Mouse (Mus musculus) embryonic facial prominence, embryonic 11.5 days (tissue): ENCODE data around the gene Ppm1e. TPM values are rescaled to one million over a fixed set of nuclear protein-coding genes. Genes with fewer than 3 reads are reported as not detected.

Experiments used
- ATAC-seq: fragments of 200-750 bp; cut with Nextera tagmentation; replicated peaks from 2 replicates; pipeline ENCODE4 v1.8.0; 2017; ENCODE audit warnings: low read depth; ENCODE audit not compliant: insufficient number of reproducible peaks, low FRiP score, low TSS enrichment
- DNase-seq: peaks from one replicate; pipeline ENCODE4 v3.0.0-alpha.2; 2015; ENCODE audit warnings: low spot score
- H3K27ac ChIP-seq: fragments of 300-500 bp; sonication (generic); replicated peaks from 2 replicates; pipeline ENCODE4 v1.5.1; 2014; ENCODE audit warnings: mild to moderate bottlenecking, low read depth, low read length, control low read depth
- H3K27me3 ChIP-seq: fragments of 300-500 bp; sonication (generic); 2 replicates; pipeline ENCODE4 v1.6.1; 2014; ENCODE audit warnings: mild to moderate bottlenecking, low read length, moderate library complexity, mixed read lengths; ENCODE audit not compliant: control insufficient read depth, insufficient read depth
- H3K36me3 ChIP-seq: fragments of 300-500 bp; sonication (generic); replicated peaks from 2 replicates; pipeline ENCODE4 v1.6.1; 2014; ENCODE audit warnings: low read depth, mild to moderate bottlenecking, low read length, moderate library complexity, mixed read lengths; ENCODE audit not compliant: control insufficient read depth, insufficient read depth
- H3K4me1 ChIP-seq: fragments of 300-500 bp; sonication (generic); 2 replicates; pipeline ENCODE4 v1.6.1; 2014; ENCODE audit warnings: low read length, mixed read lengths; ENCODE audit not compliant: control insufficient read depth, insufficient read depth
- H3K4me2 ChIP-seq: fragments of 300-500 bp; sonication (generic); 2 replicates; pipeline ENCODE4 v1.6.1; 2014; ENCODE audit warnings: low read depth, mild to moderate bottlenecking, control low read depth, low read length, moderate library complexity
- H3K4me3 ChIP-seq: fragments of 300-500 bp; sonication (generic); 2 replicates; pipeline ENCODE4 v1.5.1; 2014; ENCODE audit warnings: low read depth, low read length, control low read depth
- H3K9ac ChIP-seq: fragments of 300-500 bp; sonication (generic); replicated peaks from 2 replicates; pipeline ENCODE4 v1.6.1; 2014; ENCODE audit warnings: mild to moderate bottlenecking, control low read depth, low read length
- H3K9me3 ChIP-seq: fragments of 300-500 bp; sonication (generic); replicated peaks from 2 replicates; pipeline ENCODE4 v1.6.1; 2016; ENCODE audit warnings: mild to moderate bottlenecking, low read length, inconsistent platforms, mixed read lengths; ENCODE audit not compliant: control insufficient read depth
- WGBS: fragments of 180-500 bp; shearing (Covaris S2); extraction: QIAGEN DNeasy Blood & Tissue Kit; methylation state at CpG from one replicate; pipeline ENCODE4 v1.1.7; 2014; 5-methylcytosine and 5-hydroxymethylcytosine counted together
- polyA plus RNA-seq: library from polyadenylated mRNA; unstranded; fragments of >200 nt; fragmentation: Nextera tagmentation; extraction: Ambion mirVana; gene quantifications from 2 replicates; pipeline ENCODE4 v1.2.1, GENCODE M21; 2014

Ppm1e gene
- polyA plus RNA-seq, 1 experiment from 2014 or later: 3.9 TPM

GRCm38 (mm10) chr11:87245171-87245840 lies 113.5 kb downstream of the Ppm1e start:
- H3K9ac ChIP-seq: no peak overlapping the region
- no peak for DNase-seq
- no peaks in the 10 kb centered on the region for H3K27me3 ChIP-seq
- H3K9me3 ChIP-seq: no peaks in the 10 kb centered on the region
- H3K4me1 ChIP-seq: no peaks in the 10 kb centered on the region
- WGBS: 82% methylated on average over 9 of the region's 9 CpGs
- no peak overlapping the region for H3K4me3 ChIP-seq
- H3K27ac ChIP-seq: no peak overlapping the region
- no peaks in the 10 kb centered on the region for H3K36me3 ChIP-seq
- ATAC-seq: no peak
- no peak overlapping the region for H3K4me2 ChIP-seq

DNA sequence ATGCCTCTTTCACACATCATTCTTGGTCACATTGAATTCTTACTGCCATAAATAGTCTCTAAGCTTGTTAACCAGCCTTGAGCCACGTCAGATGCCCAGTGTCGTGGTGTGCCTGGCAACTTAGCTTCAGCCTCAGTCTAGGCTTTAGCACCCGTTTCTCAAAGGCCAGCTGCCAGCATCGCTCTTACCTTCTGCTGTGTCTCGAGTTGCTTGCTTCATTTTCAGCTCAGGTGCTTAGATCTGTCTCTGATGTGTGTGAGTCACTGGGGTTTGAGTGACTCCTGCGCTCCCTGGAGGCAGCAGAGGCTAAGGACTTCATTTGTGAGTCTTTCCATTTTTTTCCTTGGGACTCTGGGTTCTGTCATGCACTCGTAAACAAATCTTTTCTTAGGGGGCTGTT lies 117.6 kb downstream of the Ppm1e start:
- WGBS: 79% methylated on average over 7 of the region's 7 CpGs
- H3K9ac ChIP-seq: no peak overlapping the region
- no peaks in the 10 kb centered on the region for H3K36me3 ChIP-seq
- DNase-seq (no peak), ATAC-seq (no peak)
- H3K4me1 ChIP-seq: no peaks in the 10 kb centered on the region
- H3K27me3 ChIP-seq: no peaks in the 10 kb centered on the region
- no peak overlapping the region for H3K4me3 ChIP-seq
- no peak overlapping the region for H3K27ac ChIP-seq
- H3K9me3 ChIP-seq: no peaks in the 10 kb centered on the region
- no peak overlapping the region for H3K4me2 ChIP-seq

DNA sequence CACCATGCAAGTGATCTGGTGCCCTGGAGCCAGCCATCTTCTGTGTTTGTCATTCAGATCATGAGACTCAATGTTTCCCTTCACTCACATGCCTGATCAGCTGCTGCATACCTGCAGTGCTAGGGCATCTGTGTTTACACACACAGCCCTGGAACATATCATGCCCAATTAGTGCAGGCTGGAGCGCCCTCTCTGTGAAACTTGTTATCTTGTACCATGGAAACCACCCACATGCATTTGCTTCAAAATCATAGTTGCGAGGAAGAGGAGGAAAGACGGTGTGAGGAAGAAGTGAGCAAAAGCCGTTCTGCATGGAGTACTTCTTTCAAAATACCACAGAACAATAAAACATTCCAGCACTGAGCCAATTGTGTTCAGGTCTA lies 118.0 kb downstream of the Ppm1e start:
- no peak overlapping the region for H3K27ac ChIP-seq
- 90% methylated on average over 4 of the region's 4 CpGs for WGBS
- H3K9ac ChIP-seq: no peak overlapping the region
- no peaks in the 10 kb centered on the region for H3K27me3 ChIP-seq
- ATAC-seq (no peak), DNase-seq (no peak)
- H3K36me3 ChIP-seq: no peaks in the 10 kb centered on the region
- no peak overlapping the region for H3K4me3 ChIP-seq
- no peaks in the 10 kb centered on the region for H3K9me3 ChIP-seq
- no peak overlapping the region for H3K4me2 ChIP-seq
- H3K4me1 ChIP-seq: no peaks in the 10 kb centered on the region

DNA sequence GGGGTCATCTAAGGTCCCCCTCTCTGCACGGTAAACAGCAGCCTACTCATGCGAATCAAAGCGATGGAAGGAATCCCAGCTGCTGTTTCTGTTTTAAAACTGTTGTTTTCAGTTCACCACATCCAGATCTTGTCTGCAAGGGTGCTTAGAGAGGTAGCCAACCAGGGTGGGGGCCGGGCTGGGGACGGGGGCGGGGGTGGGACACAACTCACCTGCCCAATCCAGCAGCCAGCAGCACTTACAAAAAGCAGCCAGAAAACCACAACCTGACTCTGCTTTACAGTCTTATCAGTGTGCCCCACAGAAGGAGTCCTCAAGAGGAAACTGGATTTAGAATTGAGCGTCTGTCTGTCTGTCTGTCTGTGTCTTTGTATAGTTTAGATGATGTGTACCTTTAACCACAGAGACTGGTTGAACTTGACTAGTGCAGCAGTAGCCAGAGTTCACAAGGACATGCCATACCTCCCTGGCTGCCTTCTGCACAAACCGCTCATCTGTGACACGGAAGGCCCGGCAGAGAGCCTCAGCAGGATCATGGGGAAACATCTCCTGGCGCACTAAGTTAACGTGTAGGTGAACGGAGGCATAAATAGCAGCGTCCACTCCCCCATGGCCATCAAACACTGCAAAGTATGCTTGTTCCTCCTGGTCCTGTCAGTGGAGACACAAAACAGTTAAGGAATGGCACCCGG lies 118.5 kb downstream of the Ppm1e start:
- Histone ChIP-seq H3K4me2 (no peak overlapping the region), H3K4me3 (no peak overlapping the region), H3K36me3 (no peaks in the 10 kb centered on the region), H3K9me3 (no peaks in the 10 kb centered on the region), H3K27ac (no peak overlapping the region), H3K27me3 (no peaks in the 10 kb centered on the region), H3K4me1 (no peaks in the 10 kb centered on the region), H3K9ac (no peak overlapping the region)
- 79% methylated on average over 15 of the region's 15 CpGs for WGBS
- DNase-seq (no peak), ATAC-seq (no peak)

DNA sequence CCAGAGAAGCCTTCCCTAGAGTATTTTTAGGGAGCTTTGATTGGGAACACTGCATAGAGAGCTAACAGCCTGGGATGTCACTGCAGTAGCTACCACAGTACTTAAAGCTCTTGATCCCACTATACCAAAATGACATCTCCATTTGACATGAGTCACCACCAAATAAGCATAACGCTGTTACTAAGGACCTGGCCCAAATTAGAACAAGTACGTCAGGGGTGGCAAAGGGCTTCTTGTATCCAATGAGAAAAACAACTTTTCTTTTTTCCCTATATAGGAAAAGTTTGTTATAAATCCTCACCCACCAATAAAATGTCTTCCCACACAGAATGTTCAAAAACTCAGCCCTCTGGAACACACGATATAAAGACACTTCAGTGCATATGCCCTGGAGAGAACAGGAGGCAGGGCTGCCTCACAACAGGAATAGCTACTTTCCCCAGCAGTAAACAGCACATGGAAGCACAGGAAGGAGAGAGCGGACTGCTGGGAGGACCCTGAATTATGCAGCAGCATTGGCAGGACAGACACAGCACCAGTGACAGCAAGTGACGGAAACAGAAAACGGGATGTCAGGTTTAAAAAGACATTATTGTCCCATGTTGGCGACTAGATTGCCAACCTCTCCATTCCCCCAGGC lies 119.8 kb downstream of the Ppm1e start:
- no peaks in the 10 kb centered on the region for H3K27me3 ChIP-seq
- ATAC-seq (no peak), DNase-seq (no peak)
- H3K4me1 ChIP-seq: no peaks in the 10 kb centered on the region
- no peak overlapping the region for H3K9ac ChIP-seq
- 84% methylated on average over 7 of the region's 7 CpGs for WGBS
- H3K4me3 ChIP-seq: no peak overlapping the region
- no peak overlapping the region for H3K4me2 ChIP-seq
- no peaks in the 10 kb centered on the region for H3K9me3 ChIP-seq
- H3K27ac ChIP-seq: no peak overlapping the region
- no peaks in the 10 kb centered on the region for H3K36me3 ChIP-seq

- Histone ChIP-seq H3K4me2 (no peak overlapping the region), H3K27ac (no peak overlapping the region), H3K4me1 (no peaks in the 10 kb centered on the region), H3K9ac (no peak overlapping the region), H3K9me3 (no peaks in the 10 kb centered on the region), H3K27me3 (no peaks in the 10 kb centered on the region), H3K4me3 (no peak overlapping the region), H3K36me3 (no peaks in the 10 kb centered on the region)
- no peak for ATAC-seq
- WGBS: 85% methylated on average over 5 of the region's 5 CpGs
- no peak for DNase-seq
Measured at GRCm38 (mm10) chr11:87235486-87235872, 123.3 kb downstream of the Ppm1e start.

GRCm38 (mm10) chr11:87234743-87235485 lies 123.9 kb downstream of the Ppm1e start:
- no peak for ATAC-seq
- DNase-seq: no peak
- Histone ChIP-seq H3K4me2 (no peak overlapping the region), H3K27ac (no peak overlapping the region), H3K36me3 (no peaks in the 10 kb centered on the region), H3K9ac (no peak overlapping the region), H3K4me3 (no peak overlapping the region), H3K27me3 (no peaks in the 10 kb centered on the region), H3K4me1 (no peaks in the 10 kb centered on the region), H3K9me3 (no peaks in the 10 kb centered on the region)
- WGBS: 87% methylated on average over 12 of the region's 12 CpGs

DNA sequence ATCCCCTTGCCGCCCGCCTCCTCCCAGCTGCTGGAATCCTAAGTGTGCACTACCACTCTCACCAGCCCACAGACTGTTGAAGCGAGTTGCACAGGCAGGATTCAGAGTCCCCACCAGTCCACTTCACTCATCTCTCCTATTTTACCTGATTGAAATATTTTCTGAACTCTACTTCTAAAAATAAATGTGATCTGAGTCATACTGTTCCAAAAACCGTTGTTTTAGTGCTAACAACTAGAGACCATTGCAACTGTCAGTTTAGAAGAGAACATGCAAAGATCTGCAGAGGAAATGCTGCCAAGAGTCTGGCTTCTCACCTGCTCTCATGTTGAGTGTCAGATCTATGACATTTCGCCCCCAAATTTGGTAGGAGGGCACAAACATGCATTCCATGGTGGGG lies 125.4 kb downstream of the Ppm1e start:
- Histone ChIP-seq H3K27ac (no peak overlapping the region), H3K36me3 (no peaks in the 10 kb centered on the region), H3K4me3 (no peak overlapping the region), H3K9me3 (no peaks in the 10 kb centered on the region), H3K4me2 (no peak overlapping the region), H3K9ac (no peak overlapping the region), H3K4me1 (no peaks in the 10 kb centered on the region), H3K27me3 (no peaks in the 10 kb centered on the region)
- ATAC-seq (no peak), DNase-seq (no peak)
- 90% methylated on average over 5 of the region's 5 CpGs for WGBS
